Mouse (Mus musculus): ENCODE data around the gene Hoxc9.

The Hoxc9 gene

DNA sequence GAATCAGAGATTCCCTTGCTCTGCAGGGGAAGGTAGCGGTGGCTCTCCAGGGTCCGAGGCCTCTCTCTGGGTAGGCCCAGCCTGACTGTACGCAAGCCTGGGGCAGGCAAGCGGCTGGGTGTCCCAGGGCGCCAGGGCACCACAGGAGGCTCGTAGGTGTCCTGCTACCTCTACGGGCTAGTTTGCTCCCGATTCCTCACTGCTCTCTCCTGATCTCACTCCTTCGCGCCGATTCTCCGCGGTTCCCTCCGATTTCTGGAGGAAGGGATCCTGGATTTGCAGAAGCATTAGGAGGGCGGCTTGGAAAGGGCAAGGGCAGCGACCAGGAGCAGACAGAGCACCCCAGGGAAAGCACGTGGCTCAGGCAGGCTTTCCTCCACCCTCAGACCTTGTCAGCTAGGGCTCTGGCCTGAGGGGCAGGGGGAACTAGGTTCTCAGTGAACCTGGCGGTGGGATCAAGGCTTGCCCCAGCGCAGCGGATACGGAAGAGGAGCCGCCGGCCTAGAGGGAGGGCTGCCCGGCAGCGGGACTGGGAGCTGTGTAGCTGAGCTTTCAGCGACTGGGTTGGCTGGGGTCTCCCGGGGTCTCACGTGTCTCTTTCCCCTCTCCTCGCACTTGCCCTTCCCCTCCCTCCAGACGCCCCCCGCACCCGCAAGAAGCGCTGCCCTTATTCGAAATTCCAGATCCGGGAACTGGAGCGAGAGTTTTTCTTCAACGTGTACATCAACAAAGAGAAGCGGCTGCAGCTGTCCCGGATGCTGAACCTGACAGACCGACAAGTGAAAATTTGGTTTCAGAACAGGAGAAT, 20.2 kb upstream of the Hoxc9 start:
- in situ Hi-C loops (cut with MboI, MseI): no loop called here

DNA sequence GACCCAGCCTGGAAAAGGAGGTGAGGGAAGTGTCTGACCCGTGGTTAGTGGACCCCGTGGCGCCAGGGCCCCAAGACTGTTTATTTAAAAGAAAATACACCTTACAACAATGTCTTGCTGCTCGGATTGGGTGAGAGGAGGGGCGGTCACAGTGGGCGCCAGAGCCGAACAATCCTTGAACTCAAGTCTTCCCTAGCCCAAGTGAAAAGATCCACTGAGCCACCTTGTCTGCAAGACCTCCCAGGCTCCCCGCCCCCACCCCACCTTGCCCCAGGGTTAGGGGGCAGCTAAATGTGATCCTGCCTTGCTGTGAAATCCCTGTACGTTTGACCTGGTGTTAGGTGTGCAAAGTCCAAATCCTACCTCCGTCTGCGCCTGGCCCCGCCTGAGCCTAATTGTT, 19.3 kb upstream of the Hoxc9 start:
- in situ Hi-C loops (cut with MboI, MseI): no loop called here

DNA sequence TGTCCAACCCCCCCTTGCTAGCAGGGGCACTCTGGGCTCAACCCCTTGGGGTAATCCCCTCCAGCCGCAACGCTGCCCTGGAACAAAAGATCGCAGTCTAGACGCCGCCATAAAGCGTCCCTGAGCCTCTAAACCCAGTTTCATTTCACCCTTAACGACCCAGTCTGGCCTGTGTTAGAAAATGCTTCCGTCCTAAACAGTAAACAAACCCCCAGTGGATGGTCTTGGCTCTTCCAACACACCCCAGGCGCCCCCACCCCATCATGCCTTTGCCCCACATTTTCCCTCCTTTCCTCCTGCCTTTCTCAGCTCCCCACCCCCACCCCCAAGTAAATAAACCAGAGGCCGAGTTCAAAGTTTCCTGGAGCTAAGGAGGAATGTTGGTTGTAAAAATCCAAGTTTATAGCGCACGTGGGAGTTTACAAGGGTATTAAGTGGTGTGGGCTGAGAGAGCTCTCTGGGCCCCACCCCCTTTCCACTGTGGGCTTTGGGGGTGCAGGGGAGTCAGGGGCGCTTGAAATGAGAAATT, 16.5 kb upstream of the Hoxc9 start:
- in situ Hi-C loops (cut with MboI, MseI): no loop called here

DNA sequence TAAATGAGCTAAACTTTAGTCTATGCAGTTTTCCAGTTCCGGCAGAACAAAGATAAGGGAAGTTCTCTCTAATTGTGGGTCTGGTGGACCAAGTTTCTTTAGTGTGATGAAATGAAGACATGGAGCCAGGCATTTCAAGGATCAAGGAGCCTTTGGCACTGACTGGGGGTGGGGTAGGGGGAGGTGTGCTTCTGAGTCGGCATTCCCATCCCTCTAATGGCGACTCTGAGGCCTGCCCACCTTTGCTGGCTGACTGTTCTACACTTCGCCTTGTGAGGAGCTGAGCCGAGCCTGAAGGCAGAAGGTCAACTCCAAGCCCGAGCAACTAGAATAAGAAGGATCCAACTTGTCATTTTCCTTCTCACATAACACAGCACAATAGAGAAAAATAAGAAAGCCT, 14.5 kb upstream of the Hoxc9 start:
- in situ Hi-C loops (cut with MboI, MseI): no loop called here

DNA sequence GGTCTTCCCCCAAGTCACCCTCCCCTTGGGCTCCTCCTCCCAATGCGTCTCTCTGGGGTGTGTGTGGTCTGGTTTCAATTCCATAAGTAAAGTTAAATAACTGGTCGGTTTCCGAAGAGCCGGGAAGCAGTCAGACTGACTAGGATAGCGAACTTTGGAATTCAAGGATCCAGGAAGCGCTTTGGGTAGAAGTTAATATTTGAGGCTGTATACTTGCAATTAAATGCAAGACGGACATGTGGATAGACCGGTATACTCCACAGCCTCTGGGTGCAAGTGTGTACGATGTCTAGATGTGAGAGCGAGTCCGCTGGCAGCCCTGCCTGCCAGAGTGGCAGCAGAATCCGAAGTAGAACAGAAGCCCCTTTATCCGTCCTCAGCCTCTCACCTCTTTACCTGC, 13.7 kb upstream of the Hoxc9 start:
- in situ Hi-C loops (cut with MboI, MseI): no loop called here

DNA sequence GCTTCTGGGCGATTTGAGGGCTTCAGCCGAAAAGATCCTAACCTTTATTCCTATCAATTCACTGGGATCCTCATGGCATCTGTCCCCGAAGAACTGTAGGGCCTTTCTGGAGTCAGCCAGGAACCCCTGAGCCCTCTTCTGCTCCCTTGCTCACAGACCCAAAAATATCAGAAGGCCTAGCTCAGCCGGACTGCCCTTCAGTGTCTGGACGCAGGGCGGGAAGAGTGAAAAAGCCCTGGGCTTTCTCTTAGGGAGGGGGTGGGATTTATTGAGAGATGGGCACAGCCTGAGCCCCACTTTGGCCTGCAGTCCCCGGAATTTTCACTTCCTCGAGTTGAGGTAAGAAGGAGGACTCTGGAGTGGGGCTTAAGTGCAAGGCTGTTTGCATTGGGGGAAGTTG, 13.0 kb upstream of the Hoxc9 start:
- in situ Hi-C loops (cut with MboI, MseI): no loop called here

DNA sequence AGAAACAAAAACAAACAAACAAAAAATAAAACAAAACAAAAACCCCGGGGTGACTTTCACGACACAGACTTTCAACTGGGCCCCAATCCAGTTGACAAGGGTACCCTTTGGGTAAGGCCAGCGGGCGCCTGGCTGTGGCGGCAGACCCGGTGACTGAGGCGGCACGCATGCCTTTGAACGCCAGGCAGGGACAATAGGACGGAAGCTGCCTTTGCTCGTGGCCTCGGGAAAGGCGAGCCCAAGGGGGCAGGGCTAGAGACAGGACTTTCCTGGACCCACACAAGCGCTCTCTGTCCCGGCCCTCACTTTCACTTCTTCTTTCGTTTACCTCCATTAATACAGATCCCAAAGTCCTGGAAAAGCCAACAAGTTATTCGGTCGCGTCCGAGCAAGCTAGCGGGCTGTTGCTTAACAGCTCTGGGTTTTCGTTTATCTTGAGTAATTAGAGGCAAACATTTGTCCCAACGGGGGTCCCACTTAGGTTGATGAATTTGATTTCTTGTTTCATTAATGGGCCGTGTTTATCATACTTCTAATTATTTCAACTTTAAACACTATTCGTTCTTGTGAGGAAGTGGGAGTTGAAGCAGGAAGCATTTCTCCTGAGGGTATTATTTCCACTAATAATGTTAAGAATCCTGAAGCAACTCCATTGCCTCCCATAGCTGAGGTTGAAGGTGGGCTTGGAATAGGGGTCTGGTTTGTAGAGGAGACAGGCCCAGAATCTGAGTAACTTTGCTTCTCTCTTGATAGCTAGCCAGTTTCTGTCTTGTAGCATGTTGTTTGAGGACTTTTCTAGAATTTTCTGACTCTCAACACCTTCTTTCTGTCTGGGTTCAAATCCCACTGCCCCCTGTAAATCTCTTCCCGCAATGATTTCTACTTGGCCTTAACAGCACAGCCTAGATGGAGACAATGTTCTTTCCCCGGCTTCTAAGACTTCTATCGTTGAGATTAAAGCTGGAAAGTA, 12.3 kb upstream of the Hoxc9 start:
- in situ Hi-C loops (cut with MboI, MseI): no loop called here

DNA sequence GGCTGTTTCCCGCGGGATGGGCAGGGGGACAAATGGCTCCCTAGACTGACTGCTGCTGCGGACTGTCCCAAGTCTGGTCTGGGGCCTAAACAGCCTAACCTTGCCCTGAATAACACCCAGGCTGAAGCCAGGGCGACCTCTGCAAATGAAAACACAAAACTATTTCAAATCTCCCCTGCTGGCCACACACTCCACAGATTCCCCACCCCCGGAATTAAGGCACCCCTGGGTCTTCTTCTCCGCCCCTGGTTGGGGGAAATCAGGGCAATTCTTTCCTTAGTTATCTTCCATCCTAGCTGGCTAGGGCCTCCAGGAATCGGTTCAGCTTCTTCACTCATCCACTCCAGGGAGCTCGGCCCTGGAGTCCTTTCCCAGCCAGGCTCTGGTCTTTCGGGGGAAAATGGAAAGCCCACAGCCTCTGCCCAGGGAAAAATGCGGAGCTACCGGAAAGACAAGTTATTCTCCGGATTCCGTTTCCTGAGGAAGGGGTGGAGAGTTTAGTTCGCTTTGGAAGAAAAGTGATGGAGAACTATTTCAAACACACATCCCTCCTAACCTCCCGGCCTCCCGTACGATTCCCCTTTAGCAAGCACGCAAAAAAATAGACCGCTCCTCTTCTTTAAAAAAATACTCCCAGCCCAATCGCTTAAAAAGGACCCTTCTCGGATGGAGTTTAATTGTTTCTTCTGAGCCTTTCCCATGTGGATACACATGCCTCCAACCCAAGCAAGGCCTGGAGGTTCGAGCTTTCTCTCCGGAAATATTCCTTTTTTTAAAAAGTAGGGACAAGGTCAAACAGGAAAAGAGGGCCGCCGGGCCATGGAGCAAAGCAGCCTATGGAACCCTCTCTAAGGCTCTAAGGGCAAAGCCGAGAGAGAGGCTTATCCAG, 11.0 kb upstream of the Hoxc9 start:
- in situ Hi-C loops (cut with MboI, MseI): loop anchor here (5.0 kb wide), 1 partner anchor 342 kb away; no protein-coding TSS in a partner anchor

DNA sequence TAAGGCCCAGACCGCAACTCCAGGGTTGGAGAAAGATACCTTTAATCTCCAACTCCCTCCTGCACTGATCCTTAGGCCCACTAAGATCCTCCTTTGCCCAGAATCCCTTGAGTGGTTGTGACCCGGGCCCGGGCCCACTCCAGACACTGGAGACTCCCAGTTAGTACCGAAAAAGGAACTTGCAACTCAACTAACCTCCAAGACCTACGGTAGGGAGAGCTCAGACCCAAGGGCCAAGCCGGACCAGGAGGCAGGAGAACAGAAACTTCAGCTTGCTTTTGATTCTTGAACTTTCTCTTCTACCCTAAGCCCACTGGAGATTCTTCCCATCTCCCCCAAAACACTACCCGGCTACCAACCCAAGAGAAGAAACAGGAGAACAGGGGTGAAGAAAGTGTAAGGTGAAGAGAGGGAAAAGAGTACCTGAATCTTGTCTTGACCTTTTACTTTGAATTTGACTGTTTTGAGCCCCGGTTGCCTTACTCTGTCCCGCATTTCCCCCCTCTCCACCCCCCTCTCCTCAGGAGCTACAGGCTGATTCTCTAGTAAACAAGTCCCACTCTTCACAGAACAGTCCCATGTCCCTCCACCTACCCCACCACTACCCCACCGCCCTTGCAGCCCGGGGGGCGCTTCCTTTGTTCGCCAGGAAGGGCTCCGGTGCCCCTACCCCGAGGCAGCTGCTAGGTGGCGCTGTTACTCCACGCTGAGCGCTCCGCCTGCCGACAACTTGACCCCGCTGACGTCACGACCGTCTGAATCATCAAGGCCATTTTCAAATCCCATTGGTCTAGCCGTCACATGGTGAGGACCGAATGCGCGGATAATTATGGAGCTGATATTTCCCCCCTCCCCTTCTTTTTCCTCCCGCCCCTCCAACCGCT, 10.1 kb upstream of the Hoxc9 start:
- in situ Hi-C loops (cut with MboI, MseI): loop anchor here (5.0 kb wide), 1 partner anchor 341 kb away; no protein-coding TSS in a partner anchor

DNA sequence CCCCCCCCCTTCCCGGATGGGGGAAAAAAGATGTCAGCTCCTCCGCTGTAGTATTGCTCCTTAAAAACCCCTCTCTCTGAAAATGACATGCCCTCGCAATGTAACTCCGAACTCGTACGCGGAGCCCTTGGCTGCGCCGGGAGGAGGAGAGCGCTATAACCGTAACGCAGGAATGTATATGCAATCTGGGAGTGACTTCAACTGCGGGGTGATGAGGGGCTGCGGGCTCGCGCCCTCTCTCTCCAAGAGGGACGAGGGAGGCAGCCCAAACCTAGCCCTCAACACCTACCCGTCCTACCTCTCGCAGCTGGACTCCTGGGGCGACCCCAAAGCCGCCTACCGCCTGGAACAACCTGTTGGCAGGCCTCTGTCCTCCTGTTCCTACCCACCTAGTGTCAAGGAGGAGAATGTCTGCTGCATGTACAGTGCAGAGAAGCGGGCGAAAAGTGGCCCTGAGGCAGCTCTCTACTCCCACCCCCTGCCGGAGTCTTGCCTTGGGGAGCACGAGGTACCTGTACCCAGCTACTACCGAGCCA, 9.4 kb upstream of the Hoxc9 start, which contains the start of gene Hoxc10:
Gene Hoxc10 (plus strand): TSS at position 21 of the 536 bp plus-strand sequence.
- in situ Hi-C loops (cut with MboI, MseI): loop anchor here (5.0 kb wide), 1 partner anchor 340 kb away; no protein-coding TSS in a partner anchor

DNA sequence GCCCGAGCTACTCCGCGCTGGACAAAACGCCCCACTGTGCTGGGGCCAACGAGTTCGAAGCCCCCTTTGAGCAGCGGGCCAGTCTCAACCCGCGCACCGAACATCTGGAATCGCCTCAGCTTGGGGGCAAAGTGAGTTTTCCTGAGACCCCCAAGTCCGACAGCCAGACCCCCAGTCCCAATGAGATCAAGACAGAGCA, 9.0 kb upstream of the Hoxc9 start, which contains the start of gene Hoxc5:
Gene Hoxc5 (plus strand): TSS at position 132 of the 199 bp plus-strand sequence.
- in situ Hi-C loops (cut with MboI, MseI): loop anchor here (5.0 kb wide), 1 partner anchor 340 kb away; no protein-coding TSS in a partner anchor

DNA sequence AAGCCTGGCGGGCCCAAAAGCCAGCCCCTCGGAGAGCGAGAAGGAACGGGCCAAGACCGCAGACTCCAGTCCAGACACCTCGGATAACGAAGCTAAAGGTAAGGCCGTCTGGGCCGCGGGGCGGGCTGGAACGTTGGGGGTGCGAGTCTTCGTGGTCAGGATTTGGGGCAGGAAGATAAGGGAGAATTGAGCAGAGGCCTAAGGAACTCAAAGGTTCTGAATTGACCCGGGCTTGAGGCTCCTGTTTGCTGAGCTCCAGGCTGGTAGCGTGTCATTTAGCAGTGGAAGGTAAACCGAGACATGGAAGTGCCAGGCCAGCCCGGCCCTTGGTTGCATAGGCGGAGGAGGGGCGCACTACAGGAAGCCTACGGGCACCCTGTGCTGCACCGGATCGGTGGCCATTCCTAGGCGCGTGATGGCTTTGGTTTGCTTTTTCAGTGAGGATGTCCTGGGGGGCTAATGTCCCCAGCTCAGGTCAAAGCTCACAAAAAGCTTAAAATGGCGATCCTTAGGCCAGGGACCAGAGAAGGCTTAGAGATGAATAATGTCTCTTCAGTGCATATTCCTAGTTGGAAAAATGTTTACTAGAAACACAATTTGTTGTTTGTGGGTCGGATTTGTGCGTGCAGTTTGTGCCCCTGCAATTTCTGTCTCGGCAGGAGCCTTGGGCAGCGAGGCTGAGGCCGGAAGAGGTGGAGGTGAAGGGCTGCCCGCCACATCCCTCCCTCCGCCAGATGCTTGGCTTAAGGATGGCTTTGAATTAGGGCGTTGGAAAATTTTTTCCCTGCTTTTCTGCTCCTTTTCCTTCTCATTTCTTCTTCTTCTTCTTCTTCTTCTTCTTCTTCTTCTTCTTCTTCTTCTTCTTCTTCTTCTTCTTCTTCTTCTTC, 8.5 kb upstream of the Hoxc9 start:
- in situ Hi-C loops (cut with MboI, MseI): loop anchor here (5.0 kb wide), 1 partner anchor 340 kb away; no protein-coding TSS in a partner anchor

DNA sequence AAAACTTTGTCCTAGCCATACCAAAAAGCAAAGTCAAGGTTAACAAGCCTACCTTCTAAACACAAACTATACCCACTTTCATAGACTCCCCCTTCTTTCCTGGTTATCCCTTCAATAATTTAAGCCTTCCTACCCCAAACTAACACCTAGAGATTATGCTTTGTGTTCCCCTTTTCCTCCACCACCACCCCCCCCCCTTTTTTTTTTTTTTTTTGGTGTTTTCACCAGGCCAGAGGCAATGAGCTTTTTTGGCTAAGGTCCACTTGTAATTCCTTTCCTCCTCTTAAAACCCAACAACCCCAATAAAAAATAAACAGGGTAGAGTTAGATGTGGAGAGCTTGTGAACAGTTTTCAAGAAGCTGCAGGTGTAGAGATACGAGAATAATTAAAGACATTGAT, 6.9 kb upstream of the Hoxc9 start:
- in situ Hi-C loops (cut with MboI, MseI): loop anchor here (5.0 kb wide), 1 partner anchor 338 kb away; no protein-coding TSS in a partner anchor

DNA sequence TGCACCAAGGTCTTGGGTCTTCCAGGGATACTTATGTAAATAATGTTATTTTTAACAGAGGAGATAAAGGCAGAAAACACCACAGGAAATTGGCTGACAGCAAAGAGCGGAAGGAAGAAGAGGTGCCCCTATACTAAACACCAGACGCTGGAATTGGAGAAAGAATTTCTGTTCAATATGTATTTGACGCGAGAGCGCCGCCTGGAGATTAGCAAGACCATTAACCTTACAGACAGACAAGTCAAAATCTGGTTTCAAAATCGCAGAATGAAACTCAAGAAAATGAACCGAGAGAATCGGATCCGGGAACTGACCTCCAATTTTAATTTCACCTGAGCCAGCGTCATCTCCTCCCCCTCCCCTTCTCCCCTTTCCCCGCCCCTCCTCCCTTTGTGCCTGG, 5.5 kb upstream of the Hoxc9 start:
- in situ Hi-C loops (cut with MboI, MseI): no loop called here

DNA sequence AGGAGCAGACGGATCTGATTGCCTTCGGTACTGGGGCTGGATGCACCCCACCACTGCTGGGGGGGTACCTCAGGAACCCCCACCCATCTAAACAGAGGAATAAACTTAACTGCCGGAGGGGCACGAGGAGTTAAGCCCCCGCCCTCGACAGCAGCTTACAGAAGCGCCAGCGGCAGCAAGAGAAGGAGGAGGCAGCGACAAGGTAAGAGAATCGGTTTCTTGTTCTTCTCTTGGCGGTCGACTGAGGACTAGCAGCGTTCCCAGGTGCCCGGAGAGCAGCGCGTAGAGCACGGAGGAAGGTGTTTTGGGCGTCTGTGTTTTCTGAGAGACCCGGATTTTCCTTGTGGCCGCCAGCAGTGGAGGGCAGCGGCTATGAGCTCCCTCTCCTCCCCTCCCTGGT, 4.0 kb upstream of the Hoxc9 start:
- in situ Hi-C loops (cut with MboI, MseI): no loop called here

DNA sequence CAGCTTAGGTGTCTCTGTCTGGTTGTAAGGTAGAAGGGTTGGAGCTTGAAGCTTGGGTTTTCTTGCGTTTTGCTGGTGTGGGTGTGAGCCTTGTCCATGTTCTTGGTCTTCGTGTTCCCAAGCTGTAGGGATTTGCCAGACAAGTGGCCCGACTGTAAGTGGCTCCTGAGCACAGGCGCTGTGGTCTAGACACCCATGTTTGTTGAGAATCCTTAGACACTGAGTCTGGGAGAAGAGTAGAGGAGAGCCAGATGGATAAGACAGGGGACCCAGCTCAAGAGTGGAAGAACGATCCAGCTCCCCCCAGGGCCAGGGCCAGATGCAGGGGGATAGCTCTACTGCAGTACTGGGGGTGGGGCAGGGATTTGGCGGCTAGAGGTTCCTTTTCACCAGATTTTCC, 3.5 kb upstream of the Hoxc9 start:
- in situ Hi-C loops (cut with MboI, MseI): no loop called here

DNA sequence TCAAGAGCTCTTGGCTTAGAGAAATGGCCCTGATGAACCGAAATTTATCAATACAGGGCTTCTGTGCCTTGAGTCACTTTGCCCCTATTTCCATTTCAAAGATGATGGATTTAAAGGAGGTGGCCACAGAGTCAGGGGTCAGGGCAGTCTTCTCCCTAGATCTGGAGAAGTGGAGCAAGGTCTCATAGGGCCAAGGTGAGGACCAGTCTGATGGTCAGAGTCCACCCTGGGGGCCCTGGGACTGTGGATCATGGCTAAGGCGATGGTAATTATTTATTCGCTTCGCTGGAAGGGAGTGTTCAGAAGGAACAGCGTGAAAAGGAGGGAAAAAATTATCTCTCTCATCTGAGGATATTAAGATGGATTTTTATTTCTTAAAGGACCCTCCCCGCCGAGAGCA, 1.2 kb upstream of the Hoxc9 start:
- in situ Hi-C loops (cut with MboI, MseI): no loop called here

DNA sequence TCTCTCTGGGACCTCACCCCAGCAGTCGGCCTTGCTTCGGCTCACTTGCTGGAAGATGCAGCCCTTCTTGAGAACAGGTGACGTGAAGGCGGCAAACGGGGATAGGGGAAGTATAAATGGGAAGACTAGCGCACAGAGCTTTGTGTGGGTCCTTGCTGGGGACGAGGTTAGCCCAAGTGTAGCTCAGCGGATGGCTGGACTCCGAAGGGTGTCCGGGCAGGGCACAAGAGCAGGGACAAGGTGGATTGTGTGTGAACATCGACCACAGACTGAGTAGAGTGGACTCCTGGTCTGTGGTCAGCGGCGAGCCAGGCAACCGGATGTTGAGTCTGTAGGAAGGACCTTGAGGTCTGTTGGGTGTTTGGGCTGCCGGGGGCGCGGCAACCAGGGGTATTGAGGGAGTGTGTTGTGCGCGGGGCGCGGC, 539 bp upstream of the Hoxc9 start:
- in situ Hi-C loops (cut with MboI, MseI): no loop called here

Measured in regulatory T cell (primary cell).